Mouse (Mus musculus): ENCODE results near the gene Fam189a1. TPM values are rescaled to one million over a fixed set of nuclear protein-coding genes. Genes with fewer than 3 reads are reported as not detected.

Gene Fam189a1
- polyA plus RNA-seq, 1 experiment from 2014 or later = 13.1 TPM

DNA sequence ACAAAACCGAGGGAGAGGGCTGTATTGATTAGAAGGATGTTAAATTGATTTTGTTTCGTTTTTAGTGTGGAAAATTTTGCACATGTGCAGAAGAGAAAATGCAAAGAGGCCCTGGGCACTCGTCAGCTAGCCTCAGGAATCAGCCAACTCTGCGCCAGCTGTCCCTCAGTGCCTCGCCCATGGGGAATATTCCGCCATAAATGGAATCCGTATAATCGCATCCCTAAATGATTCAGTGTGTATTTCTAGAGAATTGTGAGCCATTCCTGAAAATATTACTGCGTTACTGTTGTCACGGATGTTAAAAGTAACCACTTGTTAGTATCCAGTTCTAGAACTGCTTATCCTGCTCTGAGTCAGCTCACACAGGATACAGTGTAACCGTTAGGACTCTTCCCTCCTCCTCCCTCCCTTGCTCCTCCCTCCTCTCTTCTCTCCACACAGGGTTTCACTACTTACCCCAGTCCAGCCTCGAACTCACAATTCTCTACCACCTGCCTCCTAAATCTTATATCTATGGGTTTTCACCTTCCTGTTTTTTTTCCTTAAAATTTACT lies 299.8 kb downstream of the Fam189a1 start:
- H3K36me3 ChIP-seq (ENCODE audit: control insufficient read depth, insufficient read depth, low read length) = no peaks in the 10 kb centered on the region
- no peaks in the 10 kb centered on the region for H3K27me3 ChIP-seq (ENCODE audit: control insufficient read depth, insufficient read depth, low read length)
- H3K4me2 ChIP-seq (ENCODE audit: low read depth, low read length) = peak overlapping the region; percentile 2; the same call in 1 of the 2 replicates
- ATAC-seq (ENCODE audit: low read depth) = peak; percentile 58; the same call in 1 of the 2 replicates
- H3K9me3 ChIP-seq (ENCODE audit: control insufficient read depth, low read length) = no peaks in the 10 kb centered on the region
- H3K27ac ChIP-seq (ENCODE audit: low read depth, low read length) = no peak overlapping the region; the same call in 1 of the 2 replicates
- H3K4me1 ChIP-seq (ENCODE audit: control insufficient read depth, insufficient read depth, low read length) = 0 out of 2 replicates have a peak, but pooled peaks cover 7% of the 10 kb centered on the region
- whole genome bisulfite sequencing = 52% methylated on average over 12 of the region's 12 CpGs
- H3K4me3 ChIP-seq (ENCODE audit: low read depth, low read length) = no peak overlapping the region
- no peak overlapping the region for H3K9ac ChIP-seq (replicated peaks; ENCODE audit: low read depth, low read length)

DNA sequence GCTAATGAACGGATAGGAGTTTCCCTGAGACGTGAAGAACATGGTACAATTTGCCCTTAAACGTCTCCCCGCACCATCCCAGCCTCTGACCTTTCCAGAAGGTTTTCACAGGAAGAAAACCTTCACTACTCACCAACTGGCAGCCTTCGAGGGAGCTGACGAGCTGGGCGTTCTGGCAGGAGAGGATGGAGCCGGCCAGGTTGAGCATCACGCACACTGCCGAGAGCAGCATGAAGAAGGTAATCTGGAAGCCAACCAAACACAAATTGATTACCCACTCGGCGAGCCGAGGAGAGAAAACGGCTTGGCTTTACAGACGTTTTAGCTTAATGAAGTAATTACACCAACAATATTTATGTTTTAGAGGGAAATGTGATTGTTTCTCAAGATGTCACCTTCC lies 300.4 kb downstream of the Fam189a1 start:
- peak; percentile 49; the same call in 1 of the 2 replicates for ATAC-seq (ENCODE audit: low read depth)
- Histone ChIP-seq H3K9ac (replicated peaks; ENCODE audit: low read depth, low read length) (no peak overlapping the region), H3K9me3 (ENCODE audit: control insufficient read depth, low read length) (no peaks in the 10 kb centered on the region), H3K27me3 (ENCODE audit: control insufficient read depth, insufficient read depth, low read length) (no peaks in the 10 kb centered on the region), H3K4me3 (ENCODE audit: low read depth, low read length) (no peak overlapping the region; the same call in 1 of the 2 replicates), H3K4me1 (ENCODE audit: control insufficient read depth, insufficient read depth, low read length) (0 out of 2 replicates have a peak, but pooled peaks cover 7% of the 10 kb centered on the region), H3K4me2 (ENCODE audit: low read depth, low read length) (peak overlapping the region; percentile 2; the same call in 1 of the 2 replicates), H3K27ac (ENCODE audit: low read depth, low read length) (peak overlapping the region; percentile 31; the same call in 1 of the 2 replicates), H3K36me3 (ENCODE audit: control insufficient read depth, insufficient read depth, low read length) (no peaks in the 10 kb centered on the region)
- WGBS = 29% methylated on average over 15 of the region's 15 CpGs

DNA sequence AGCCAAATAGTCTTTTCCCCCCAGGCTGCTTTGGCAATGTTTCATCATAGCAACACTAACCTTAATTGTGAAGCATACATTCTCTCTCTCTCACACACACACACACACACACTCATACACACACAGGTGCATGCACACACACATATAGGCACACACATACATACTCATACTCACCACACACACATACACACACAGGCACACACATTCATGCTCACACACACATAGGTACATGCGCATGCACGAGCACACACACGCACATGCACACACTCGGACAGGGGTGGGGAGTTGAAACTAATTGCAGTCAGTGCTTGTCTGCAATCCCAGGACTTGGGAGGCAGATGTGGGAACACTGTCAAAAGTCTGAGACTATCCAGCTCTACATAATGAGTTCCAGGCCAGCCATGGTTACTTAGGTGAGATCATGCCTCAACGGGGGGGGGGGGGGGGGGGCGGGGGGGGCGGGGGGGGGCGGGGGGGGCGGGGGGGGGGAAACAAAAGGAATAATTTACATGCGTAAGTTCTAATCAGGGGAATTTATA lies 300.9 kb downstream of the Fam189a1 start:
- Histone ChIP-seq H3K27ac (ENCODE audit: low read depth, low read length) (no peak overlapping the region), H3K4me2 (ENCODE audit: low read depth, low read length) (no peak overlapping the region; the same call in 1 of the 2 replicates)

DNA sequence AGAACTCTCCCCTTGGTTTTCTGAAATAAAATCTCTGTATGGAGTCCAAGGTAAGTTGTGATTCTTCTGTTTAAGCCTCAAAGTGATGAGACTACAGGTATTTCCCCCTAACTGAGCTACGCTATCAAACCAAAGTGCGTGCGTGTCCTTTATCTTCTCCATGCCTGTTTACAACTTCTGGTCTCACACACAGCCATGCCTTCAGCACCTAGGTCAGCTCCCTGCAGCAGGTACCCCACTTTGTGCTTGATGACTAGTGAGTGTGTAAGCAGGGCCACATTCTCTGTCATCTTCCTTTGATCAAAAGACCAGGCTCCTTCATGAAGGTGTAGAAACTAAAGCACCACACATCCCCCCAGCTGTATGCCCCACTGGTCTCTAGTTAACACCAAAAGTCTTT lies 305.6 kb downstream of the Fam189a1 start:
- Histone ChIP-seq H3K9ac (replicated peaks; ENCODE audit: low read depth, low read length) (no peak overlapping the region), H3K4me3 (ENCODE audit: low read depth, low read length) (no peak overlapping the region), H3K4me1 (ENCODE audit: control insufficient read depth, insufficient read depth, low read length) (no peaks in the 10 kb centered on the region), H3K4me2 (ENCODE audit: low read depth, low read length) (no peak overlapping the region), H3K27me3 (ENCODE audit: control insufficient read depth, insufficient read depth, low read length) (no peaks in the 10 kb centered on the region), H3K9me3 (ENCODE audit: control insufficient read depth, low read length) (no peaks in the 10 kb centered on the region), H3K27ac (ENCODE audit: low read depth, low read length) (no peak overlapping the region), H3K36me3 (ENCODE audit: control insufficient read depth, insufficient read depth, low read length) (no peaks in the 10 kb centered on the region)
- 72% methylated on average over 3 of the region's 3 CpGs for WGBS
- no peak for ATAC-seq (ENCODE audit: low read depth)

More for the DNA sequence above, 300.9 kb downstream of the Fam189a1 start:
- Histone ChIP-seq H3K9ac (replicated peaks; ENCODE audit: low read depth, low read length) (no peak overlapping the region), H3K9me3 (ENCODE audit: control insufficient read depth, low read length) (no peaks in the 10 kb centered on the region), H3K4me3 (ENCODE audit: low read depth, low read length) (no peak overlapping the region), H3K4me1 (ENCODE audit: control insufficient read depth, insufficient read depth, low read length) (0 out of 2 replicates have a peak, but pooled peaks cover 7% of the 10 kb centered on the region), H3K27me3 (ENCODE audit: control insufficient read depth, insufficient read depth, low read length) (no peaks in the 10 kb centered on the region), H3K36me3 (ENCODE audit: control insufficient read depth, insufficient read depth, low read length) (no peaks in the 10 kb centered on the region)
- WGBS = 75% methylated on average over 5 of the region's 10 CpGs
- ATAC-seq (ENCODE audit: low read depth) = no peak

DNA sequence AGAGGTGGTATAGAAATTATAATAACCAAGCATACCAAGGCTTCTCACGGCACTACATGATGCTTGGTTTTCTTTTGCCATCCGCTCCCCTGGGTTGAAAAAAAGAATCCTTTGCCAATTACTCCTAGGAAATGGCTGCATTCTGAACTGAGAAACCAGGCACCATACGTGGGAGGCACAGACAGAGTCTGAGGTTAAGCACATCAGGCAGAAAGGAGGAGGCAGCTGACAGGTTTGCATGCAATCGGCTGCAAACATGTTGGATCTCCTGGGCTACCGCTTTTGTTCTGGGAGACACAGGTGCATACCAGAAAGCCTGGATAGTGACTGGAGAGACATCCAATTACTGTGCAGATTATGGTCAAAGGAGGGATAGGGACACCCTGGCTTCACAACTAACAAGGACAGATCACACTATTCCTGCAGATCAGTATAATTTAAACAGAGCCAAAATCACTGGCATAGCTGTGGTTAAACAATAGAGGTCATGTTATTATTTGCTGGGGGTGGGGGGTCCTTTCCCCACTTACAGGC lies 308.9 kb downstream of the Fam189a1 start:
- Histone ChIP-seq H3K4me3 (ENCODE audit: low read depth, low read length) (no peak overlapping the region), H3K9ac (replicated peaks; ENCODE audit: low read depth, low read length) (no peak overlapping the region), H3K36me3 (ENCODE audit: control insufficient read depth, insufficient read depth, low read length) (no peaks in the 10 kb centered on the region), H3K4me1 (ENCODE audit: control insufficient read depth, insufficient read depth, low read length) (no peaks in the 10 kb centered on the region), H3K9me3 (ENCODE audit: control insufficient read depth, low read length) (no peaks in the 10 kb centered on the region), H3K4me2 (ENCODE audit: low read depth, low read length) (no peak overlapping the region), H3K27me3 (ENCODE audit: control insufficient read depth, insufficient read depth, low read length) (no peaks in the 10 kb centered on the region), H3K27ac (ENCODE audit: low read depth, low read length) (no peak overlapping the region)
- 85% methylated on average over 5 of the region's 5 CpGs for WGBS
- no peak for ATAC-seq (ENCODE audit: low read depth)

DNA sequence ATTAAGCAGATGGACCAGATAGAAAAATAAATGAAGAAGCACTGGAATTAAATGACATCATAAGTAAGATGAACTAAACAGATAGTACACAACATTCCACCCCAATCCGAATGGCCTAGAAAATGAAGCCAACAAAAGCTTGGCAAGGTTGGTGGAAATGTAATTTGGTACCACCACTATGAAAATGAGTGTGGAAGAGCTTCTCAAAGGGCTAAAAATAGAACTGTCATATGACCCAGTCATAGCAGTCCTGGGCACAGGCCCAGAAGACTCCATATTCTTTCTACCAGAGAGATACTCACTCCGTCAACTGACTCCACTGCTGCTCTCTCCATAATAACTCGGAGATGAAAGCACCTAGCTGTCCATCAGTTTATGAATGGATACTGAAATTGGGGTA lies 310.3 kb downstream of the Fam189a1 start:
- Histone ChIP-seq H3K4me1 (ENCODE audit: control insufficient read depth, insufficient read depth, low read length) (no peaks in the 10 kb centered on the region), H3K36me3 (ENCODE audit: control insufficient read depth, insufficient read depth, low read length) (no peaks in the 10 kb centered on the region), H3K4me2 (ENCODE audit: low read depth, low read length) (no peak overlapping the region), H3K4me3 (ENCODE audit: low read depth, low read length) (no peak overlapping the region), H3K9me3 (ENCODE audit: control insufficient read depth, low read length) (no peaks in the 10 kb centered on the region), H3K27me3 (ENCODE audit: control insufficient read depth, insufficient read depth, low read length) (no peaks in the 10 kb centered on the region), H3K9ac (replicated peaks; ENCODE audit: low read depth, low read length) (no peak overlapping the region), H3K27ac (ENCODE audit: low read depth, low read length) (no peak overlapping the region)
- no peak for ATAC-seq (ENCODE audit: low read depth)
- WGBS = 90% methylated on average over 3 of the region's 3 CpGs

DNA sequence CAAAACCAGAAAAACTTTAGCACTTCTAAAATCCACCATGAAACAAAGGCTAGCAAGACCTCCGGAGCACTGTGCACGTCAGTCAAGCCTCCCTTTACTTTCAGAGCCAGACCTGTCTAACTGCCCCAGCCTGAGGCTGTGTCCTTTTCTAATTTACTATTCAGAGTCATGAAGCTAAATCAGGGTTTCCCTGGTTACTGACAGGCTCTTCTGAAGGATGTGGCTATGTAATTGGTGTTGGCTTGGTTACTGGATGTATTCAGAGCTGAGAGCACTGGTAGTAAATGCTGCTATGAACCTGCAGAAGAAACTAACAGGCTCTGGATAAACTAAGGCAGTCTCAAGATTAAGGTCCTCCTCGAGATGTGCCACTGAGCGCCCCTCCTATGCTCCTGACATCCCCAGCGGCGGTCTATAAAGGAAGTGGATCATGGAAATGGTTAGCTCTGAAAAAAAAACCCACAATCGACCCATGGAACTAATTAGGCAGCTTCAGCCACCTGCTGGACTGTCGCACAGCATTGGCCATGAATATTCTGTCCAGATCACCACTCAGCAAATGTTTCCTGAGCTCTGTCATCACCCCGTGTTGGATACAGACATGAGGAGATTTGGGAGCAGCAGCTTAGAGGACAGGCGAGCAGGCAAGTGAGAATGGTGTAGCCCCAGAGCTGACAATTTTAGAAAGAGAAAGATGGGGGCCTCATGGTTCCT lies 315.3 kb downstream of the Fam189a1 start:
- H3K27me3 ChIP-seq (ENCODE audit: control insufficient read depth, insufficient read depth, low read length) = no peaks in the 10 kb centered on the region
- no peak overlapping the region for H3K9ac ChIP-seq (replicated peaks; ENCODE audit: low read depth, low read length)
- H3K9me3 ChIP-seq (ENCODE audit: control insufficient read depth, low read length) = no peaks in the 10 kb centered on the region
- peak; percentile 89 for ATAC-seq (ENCODE audit: low read depth)
- H3K36me3 ChIP-seq (ENCODE audit: control insufficient read depth, insufficient read depth, low read length) = no peaks in the 10 kb centered on the region
- 23% methylated on average over 10 of the region's 10 CpGs for WGBS
- peaks cover 9% of the 10 kb centered on the region; the same call in 1 of the 2 replicates for H3K4me1 ChIP-seq (ENCODE audit: control insufficient read depth, insufficient read depth, low read length)
- H3K4me2 ChIP-seq (ENCODE audit: low read depth, low read length) = 0 out of 2 replicates have a peak overlapping the region, but pooled peaks have one; percentile 7
- H3K4me3 ChIP-seq (ENCODE audit: low read depth, low read length) = no peak overlapping the region
- peak overlapping the region; percentile 62 for H3K27ac ChIP-seq (ENCODE audit: low read depth, low read length)

DNA sequence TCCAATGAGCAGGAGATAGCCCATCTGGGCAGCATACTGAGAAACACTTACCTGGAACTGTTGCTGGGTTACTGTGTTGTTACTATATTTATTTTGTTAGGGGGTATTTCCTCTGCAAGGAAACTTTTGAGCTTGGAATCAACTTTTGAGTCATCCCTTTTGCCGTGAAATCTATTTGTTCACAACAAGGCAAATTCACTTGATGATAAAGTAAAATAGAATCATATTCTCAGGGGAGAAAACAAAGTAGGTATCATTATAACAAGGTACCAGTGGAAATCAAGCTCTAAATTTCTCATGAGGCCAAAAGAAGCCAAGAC lies 315.8 kb downstream of the Fam189a1 start:
- no peak for ATAC-seq (ENCODE audit: low read depth)
- no peaks in the 10 kb centered on the region for H3K27me3 ChIP-seq (ENCODE audit: control insufficient read depth, insufficient read depth, low read length)
- WGBS = 33% methylated on average over 1 of the region's 1 CpGs
- no peak overlapping the region for H3K9ac ChIP-seq (replicated peaks; ENCODE audit: low read depth, low read length)
- H3K27ac ChIP-seq (ENCODE audit: low read depth, low read length) = no peak overlapping the region
- no peak overlapping the region for H3K4me3 ChIP-seq (ENCODE audit: low read depth, low read length)
- no peaks in the 10 kb centered on the region for H3K9me3 ChIP-seq (ENCODE audit: control insufficient read depth, low read length)
- H3K4me1 ChIP-seq (ENCODE audit: control insufficient read depth, insufficient read depth, low read length) = peaks cover 9% of the 10 kb centered on the region; the same call in 1 of the 2 replicates
- no peaks in the 10 kb centered on the region for H3K36me3 ChIP-seq (ENCODE audit: control insufficient read depth, insufficient read depth, low read length)
- H3K4me2 ChIP-seq (ENCODE audit: low read depth, low read length) = no peak overlapping the region
